Mouse (Mus musculus) heart, postnatal 0 days (tissue): ENCODE results near the gene Pnmal2. TPM values are rescaled to one million over a fixed set of nuclear protein-coding genes. Genes with fewer than 3 reads are reported as not detected.

Experiments
- ATAC-seq: fragments of 200-750 bp; cut with Nextera tagmentation; 2 replicates; pipeline ENCODE4 v1.8.0; 2017; ENCODE audit warnings: low read depth, moderate number of reproducible peaks, moderate library complexity; ENCODE audit not compliant: insufficient read depth
- DNase-seq: peaks from one replicate; pipeline ENCODE4 v3.0.0-alpha.2; 2016; ENCODE audit warnings: low spot score
- H3K27ac ChIP-seq: fragments of 300-500 bp; sonication (generic); 2 replicates; pipeline ENCODE4 v1.5.1; 2014; ENCODE audit warnings: low read depth, mild to moderate bottlenecking
- H3K27me3 ChIP-seq: fragments of 300-500 bp; sonication (generic); 2 replicates; pipeline ENCODE4 v1.6.1; 2014; ENCODE audit warnings: low read length, mixed read lengths; ENCODE audit not compliant: control insufficient read depth, insufficient read depth
- H3K36me3 ChIP-seq: fragments of 300-500 bp; sonication (generic); replicated peaks from 2 replicates; pipeline ENCODE4 v1.6.1; 2014; ENCODE audit warnings: low read length, mixed read lengths; ENCODE audit not compliant: control insufficient read depth, insufficient read depth
- H3K4me1 ChIP-seq: fragments of 300-500 bp; sonication (generic); 2 replicates; pipeline ENCODE4 v1.6.1; 2014; ENCODE audit warnings: antibody characterized with exemption; ENCODE audit not compliant: control insufficient read depth, insufficient read depth
- H3K4me2 ChIP-seq: fragments of 300-500 bp; sonication (generic); 2 replicates; pipeline ENCODE4 v1.6.1; 2014; ENCODE audit warnings: low read depth, mild to moderate bottlenecking, low read length, moderate library complexity
- H3K4me3 ChIP-seq: fragments of 300-500 bp; sonication (generic); 2 replicates; pipeline ENCODE4 v1.5.1; 2014; ENCODE audit warnings: low read depth, low read length
- H3K9ac ChIP-seq: fragments of 300-500 bp; sonication (generic); replicated peaks from 2 replicates; pipeline ENCODE4 v1.6.1; 2014; ENCODE audit warnings: low read depth, low read length, mixed read lengths
- H3K9me3 ChIP-seq: fragments of 300-500 bp; sonication (generic); replicated peaks from 2 replicates; pipeline ENCODE4 v1.6.1; 2016; ENCODE audit warnings: low read length; ENCODE audit not compliant: control insufficient read depth
- CTCF ChIP-seq: IDR thresholded peaks from 2 replicates; pipeline ENCODE4 v1.5.1; 2016; ENCODE audit warnings: antibody characterized with exemption, control low read depth, low read depth
- EP300 ChIP-seq: IDR thresholded peaks from 2 replicates; pipeline ENCODE4 v1.6.1; 2016; ENCODE audit warnings: antibody characterized with exemption, low read depth
- WGBS: fragments of 180-500 bp; shearing (Covaris S2); extraction: QIAGEN DNeasy Blood & Tissue Kit; methylation state at CpG from one replicate; pipeline ENCODE4 v1.1.7; 2014; 5-methylcytosine and 5-hydroxymethylcytosine counted together
- polyA plus RNA-seq: library from polyadenylated mRNA; unstranded; fragments of >200 nt; fragmentation: Nextera tagmentation; extraction: Ambion mirVana; gene quantifications from 2 replicates; pipeline ENCODE4 v1.2.1, GENCODE M21; 2015
- total RNA-seq: library from RNA; depleted of rRNA; stranded (reverse); fragments of >200 nt; gene quantifications from 2 replicates; pipeline ENCODE4 v1.2.3, GENCODE M21; 2014; ENCODE audit warnings: low replicate concordance

Pnmal2 gene
- total and polyA plus RNA-seq, 2 experiments from 2014 or later, result 3.4 to 4.0 TPM

DNA sequence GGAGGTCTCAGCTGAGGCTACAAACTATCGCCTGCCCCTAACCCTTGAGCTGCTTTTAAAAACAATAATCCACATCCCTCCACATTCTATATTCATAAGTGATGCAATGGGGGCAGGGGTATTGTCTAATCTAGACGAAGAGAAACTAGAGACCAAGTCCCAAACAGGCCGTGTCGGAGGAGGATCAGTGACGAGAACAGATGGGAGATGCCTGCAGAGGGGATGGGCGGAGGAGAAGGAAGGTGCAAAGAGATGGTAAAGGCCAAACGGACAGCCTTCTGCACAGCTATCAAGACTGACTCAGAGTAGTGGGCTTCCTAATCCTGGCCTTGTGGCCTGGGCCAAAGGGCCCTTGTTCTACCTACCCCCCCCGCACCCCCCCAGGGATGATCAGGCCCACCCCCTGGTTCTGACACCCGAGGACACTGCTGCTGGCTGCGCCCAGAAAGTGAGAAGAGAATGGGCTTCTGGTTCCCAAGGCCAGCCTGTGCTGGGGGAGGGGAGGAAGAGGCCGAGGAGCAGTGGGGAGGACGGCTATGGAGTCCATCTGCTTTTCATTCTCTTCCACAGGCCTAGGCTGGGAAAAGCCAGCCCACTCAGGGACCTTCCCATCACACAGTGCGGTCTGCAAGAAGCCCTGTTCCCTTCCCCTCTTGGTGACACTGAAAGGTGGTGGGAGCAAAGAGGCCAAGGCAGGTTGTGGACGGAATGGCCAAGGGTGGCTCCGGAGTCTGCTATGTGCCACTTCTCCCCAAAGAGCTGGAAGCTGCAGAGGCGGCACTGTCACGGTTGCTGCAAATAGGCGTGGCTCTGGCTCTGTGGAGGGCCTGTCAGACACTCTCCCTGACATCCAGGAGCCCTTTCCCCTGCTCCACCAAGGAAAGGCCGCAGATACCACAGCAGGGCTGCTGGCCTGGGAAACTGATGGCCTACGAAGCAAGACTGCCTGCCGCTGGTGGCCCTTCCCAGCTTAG is 23.4 kb upstream of the Pnmal2 start:
- Histone ChIP-seq H3K27ac (peak overlapping the region; percentile 34), H3K9me3 (no peaks in the 10 kb centered on the region), H3K4me1 (peaks cover 45% of the 10 kb centered on the region), H3K27me3 (no peaks in the 10 kb centered on the region), H3K4me2 (peak overlapping the region; percentile 99), H3K36me3 (peaks cover 40% of the 10 kb centered on the region), H3K4me3 (peak overlapping the region; percentile 89), H3K9ac (peak overlapping the region; percentile 93)
- ATAC-seq (no peak), DNase-seq (no peak)
- 49% methylated on average over 21 of the region's 21 CpGs for WGBS
- no peak for TF ChIP-seq CTCF
- no peak for TF ChIP-seq EP300

DNA sequence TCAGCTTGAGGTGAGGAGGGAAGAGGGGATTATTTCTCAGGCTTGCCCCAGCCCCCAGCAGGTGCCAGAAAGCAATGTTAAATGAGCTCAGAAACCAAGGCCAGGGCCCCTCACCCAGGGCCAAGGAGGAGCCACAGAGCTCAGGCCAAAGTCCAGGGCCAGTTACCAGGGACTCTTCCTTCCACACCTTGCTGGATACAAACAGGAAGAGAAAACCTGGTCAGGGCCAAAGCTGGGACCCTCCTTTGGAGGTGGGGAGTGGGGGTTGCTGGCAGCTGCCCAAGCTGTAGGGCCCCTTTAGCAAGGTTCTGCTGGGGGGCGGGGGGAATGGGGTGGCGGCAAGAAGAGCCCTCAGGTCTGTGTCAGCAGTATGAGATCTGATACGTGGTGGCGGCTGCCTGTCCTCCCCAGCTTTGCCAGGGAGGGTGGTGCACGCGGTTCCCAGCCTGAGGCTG is 22.6 kb upstream of the Pnmal2 start:
- no peaks in the 10 kb centered on the region for H3K9me3 ChIP-seq
- peak overlapping the region; percentile 89 for H3K4me3 ChIP-seq
- peak overlapping the region; percentile 99 for H3K4me2 ChIP-seq
- H3K27ac ChIP-seq, result peak overlapping the region; percentile 34; the same call in 1 of the 2 replicates
- H3K36me3 ChIP-seq, result peaks cover 32% of the 10 kb centered on the region
- TF ChIP-seq EP300, result no peak
- TF ChIP-seq CTCF, result no peak
- no peak for ATAC-seq
- H3K27me3 ChIP-seq, result no peaks in the 10 kb centered on the region
- no peak for DNase-seq
- peaks cover 39% of the 10 kb centered on the region for H3K4me1 ChIP-seq
- WGBS, result 38% methylated on average over 6 of the region's 6 CpGs
- H3K9ac ChIP-seq, result peak overlapping the region; percentile 93

DNA sequence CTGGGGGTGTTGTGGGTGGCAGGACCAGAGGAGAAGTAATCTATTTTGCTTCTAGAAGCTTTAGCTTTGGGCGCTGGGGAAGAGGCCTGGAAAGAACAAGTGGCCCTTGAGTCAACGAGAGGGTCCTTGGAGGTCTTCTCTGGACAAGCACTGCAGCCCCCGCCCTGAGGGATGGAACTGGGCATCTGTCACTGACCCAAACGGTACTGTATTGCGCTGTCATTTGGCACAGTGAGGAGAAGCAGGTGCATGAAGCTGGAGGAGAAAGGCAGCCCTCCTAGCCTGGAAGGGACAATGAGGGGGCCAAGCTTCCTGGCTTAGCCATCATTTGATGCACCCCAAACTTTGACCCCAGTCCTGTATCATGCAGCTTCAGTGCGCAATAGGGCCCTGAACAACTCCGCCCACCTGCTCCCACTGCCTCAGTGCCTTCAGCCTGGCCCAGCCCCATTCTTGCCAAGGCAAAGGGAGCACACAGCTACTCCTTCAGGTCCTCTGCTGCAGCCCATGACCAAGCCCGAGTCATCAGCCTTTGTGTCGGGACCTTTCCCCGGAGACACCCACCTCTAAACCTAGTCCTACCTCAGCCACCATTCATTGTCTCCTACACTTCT is 22.0 kb upstream of the Pnmal2 start:
- Histone ChIP-seq H3K4me1 (peaks cover 37% of the 10 kb centered on the region), H3K27ac (peak overlapping the region; percentile 9; the same call in 1 of the 2 replicates)
- ATAC-seq, result no peak

DNA sequence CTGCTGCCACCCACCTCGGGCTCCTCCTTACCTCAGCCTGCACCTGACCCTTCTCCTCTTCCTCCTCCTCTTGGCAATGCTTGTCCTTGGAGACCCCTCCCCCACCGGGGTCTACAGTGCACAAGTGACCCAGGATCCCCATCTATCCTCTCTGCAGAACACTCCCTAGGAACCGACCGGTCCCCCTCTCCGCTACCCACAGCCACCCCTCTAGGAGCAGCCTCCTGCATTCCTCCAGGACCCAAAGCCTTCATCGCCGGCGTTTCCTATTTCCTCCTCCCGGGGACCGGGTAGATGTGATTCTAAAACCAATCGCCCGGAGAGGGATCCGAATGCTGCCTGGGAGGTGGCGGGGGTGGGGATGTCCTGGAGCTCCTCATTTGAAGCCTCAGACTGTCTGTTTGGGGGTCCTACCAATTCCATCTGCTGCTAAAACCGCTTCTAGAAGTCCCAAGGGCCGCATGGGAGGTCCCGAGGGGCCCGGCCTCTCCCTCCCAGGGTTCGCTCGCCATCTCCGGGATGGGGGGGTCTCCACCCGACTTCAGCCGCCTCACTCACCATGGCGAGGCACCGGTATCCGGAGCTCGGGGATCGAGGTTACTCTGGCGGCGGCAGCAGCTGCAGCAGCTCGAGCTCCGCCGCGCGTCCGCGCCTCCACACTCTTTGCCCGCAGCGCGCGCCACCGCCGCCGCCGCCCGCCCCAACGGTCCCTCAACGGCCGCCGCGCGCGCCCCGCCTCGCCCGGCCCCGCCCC is 21.0 kb upstream of the Pnmal2 start:
- WGBS, result 0% methylated on average over 55 of the region's 57 CpGs
- H3K4me1 ChIP-seq, result peaks cover 37% of the 10 kb centered on the region
- TF ChIP-seq EP300 (no peak), CTCF (no peak)
- peak overlapping the region; percentile 99 for H3K4me2 ChIP-seq
- peak overlapping the region; percentile 93 for H3K9ac ChIP-seq
- DNase-seq (no peak), ATAC-seq (0 out of 2 replicates have a peak, but pooled peaks have one; percentile 0)
- H3K4me3 ChIP-seq, result peak overlapping the region; percentile 89
- H3K9me3 ChIP-seq, result no peaks in the 10 kb centered on the region
- peak overlapping the region; percentile 91 for H3K27ac ChIP-seq
- H3K27me3 ChIP-seq, result no peaks in the 10 kb centered on the region
- H3K36me3 ChIP-seq, result peaks cover 17% of the 10 kb centered on the region

More for the DNA sequence above, 22.0 kb upstream of the Pnmal2 start:
- WGBS, result 45% methylated on average over 10 of the region's 10 CpGs
- Histone ChIP-seq H3K27me3 (no peaks in the 10 kb centered on the region), H3K4me2 (peak overlapping the region; percentile 99), H3K36me3 (peaks cover 27% of the 10 kb centered on the region), H3K9me3 (no peaks in the 10 kb centered on the region), H3K9ac (peak overlapping the region; percentile 93), H3K4me3 (peak overlapping the region; percentile 89)
- DNase-seq, result no peak
- TF ChIP-seq EP300 (no peak), CTCF (no peak)
